Mouse (Mus musculus): ENCODE data around the gene Upk3bl.
"Not testable (repeated sequence)": the region's sequence is repeated elsewhere in the genome, so short reads cannot be mapped to it uniquely, and the experiment has no call there.

The Upk3bl gene

GRCm38 (mm10) chr5:136088821-136089575, 34.7 kb downstream of the Upk3bl start:
- no peak for DNase-seq

- DNase-seq = no peak
These were observed 37.6 kb downstream of the Upk3bl start for GRCm38 (mm10) chr5:136091927-136092326.

- no peak for DNase-seq
These were observed 40.1 kb downstream of the Upk3bl start for GRCm38 (mm10) chr5:136094249-136095010.

- DNase-seq = no peak
These were observed 40.8 kb downstream of the Upk3bl start for GRCm38 (mm10) chr5:136095089-136095488.

- DNase-seq = no peak
These were observed 44.2 kb downstream of the Upk3bl start for GRCm38 (mm10) chr5:136098536-136098935.

GRCm38 (mm10) chr5:136102099-136102820, 48.0 kb downstream of the Upk3bl start:
- peak; percentile 74 to 75 for DNase-seq

- peak; percentile 68 to 70 for DNase-seq
These were observed 50.2 kb downstream of the Upk3bl start for GRCm38 (mm10) chr5:136104511-136104910.

GRCm38 (mm10) chr5:136108486-136108885, 54.2 kb downstream of the Upk3bl start:
- DNase-seq = no peak

GRCm38 (mm10) chr5:136109042-136109441, 54.8 kb downstream of the Upk3bl start:
- DNase-seq = no peak

GRCm38 (mm10) chr5:136113546-136113945, 59.3 kb downstream of the Upk3bl start:
- not testable (repeated sequence) for DNase-seq
